Mouse (Mus musculus) limb, embryonic 13.5 days (tissue): ENCODE measurements around the gene Dppa2. TPM values are rescaled to one million over a fixed set of nuclear protein-coding genes. Genes with fewer than 3 reads are reported as not detected.

Experiments
- ATAC-seq: fragments of 200-750 bp; cut with Nextera tagmentation; 2 replicates; pipeline ENCODE4 v1.8.0; 2017; ENCODE audit warnings: low read depth, moderate number of reproducible peaks, moderate TSS enrichment; ENCODE audit not compliant: low FRiP score
- H3K27ac ChIP-seq: fragments of 300-500 bp; sonication (generic); 2 replicates; pipeline ENCODE4 v1.5.1; 2015; ENCODE audit warnings: inconsistent platforms, mild to moderate bottlenecking, moderate library complexity
- H3K27me3 ChIP-seq: fragments of 300-500 bp; sonication (generic); 2 replicates; pipeline ENCODE4 v1.6.1; 2015; ENCODE audit warnings: mild to moderate bottlenecking, inconsistent platforms
- H3K36me3 ChIP-seq: fragments of 300-500 bp; sonication (generic); 2 replicates; pipeline ENCODE4 v1.6.1; 2015; ENCODE audit warnings: inconsistent platforms, mild to moderate bottlenecking, moderate library complexity
- H3K4me1 ChIP-seq: fragments of 300-500 bp; sonication (generic); 2 replicates; pipeline ENCODE4 v1.6.1; 2015; ENCODE audit warnings: inconsistent platforms
- H3K4me2 ChIP-seq: fragments of 300-500 bp; sonication (generic); replicated peaks from 2 replicates; pipeline ENCODE4 v1.6.1; 2015; ENCODE audit warnings: inconsistent platforms, mild to moderate bottlenecking, moderate library complexity
- H3K4me3 ChIP-seq: fragments of 300-500 bp; sonication (generic); 2 replicates; pipeline ENCODE4 v1.5.1; 2015; ENCODE audit warnings: moderate library complexity, mild to moderate bottlenecking, inconsistent platforms
- H3K9ac ChIP-seq: fragments of 300-500 bp; sonication (generic); 2 replicates; pipeline ENCODE4 v1.6.1; 2015; ENCODE audit warnings: mild to moderate bottlenecking, inconsistent platforms
- H3K9me3 ChIP-seq: fragments of 300-500 bp; sonication (generic); 2 replicates; pipeline ENCODE4 v1.6.1; 2016; ENCODE audit warnings: inconsistent platforms
- WGBS: fragments of 180-500 bp; shearing (Covaris S2); methylation state at CpG from one replicate; pipeline ENCODE4 v1.1.7; 2015; 5-methylcytosine and 5-hydroxymethylcytosine counted together
- polyA plus RNA-seq: library from polyadenylated mRNA; unstranded; fragments of >200 nt; fragmentation: Nextera tagmentation; extraction: Ambion mirVana; gene quantifications from 2 replicates; pipeline ENCODE4 v1.2.1, GENCODE M21; 2015

Gene Dppa2
- polyA plus RNA-seq: not detected in 2 replicates

DNA sequence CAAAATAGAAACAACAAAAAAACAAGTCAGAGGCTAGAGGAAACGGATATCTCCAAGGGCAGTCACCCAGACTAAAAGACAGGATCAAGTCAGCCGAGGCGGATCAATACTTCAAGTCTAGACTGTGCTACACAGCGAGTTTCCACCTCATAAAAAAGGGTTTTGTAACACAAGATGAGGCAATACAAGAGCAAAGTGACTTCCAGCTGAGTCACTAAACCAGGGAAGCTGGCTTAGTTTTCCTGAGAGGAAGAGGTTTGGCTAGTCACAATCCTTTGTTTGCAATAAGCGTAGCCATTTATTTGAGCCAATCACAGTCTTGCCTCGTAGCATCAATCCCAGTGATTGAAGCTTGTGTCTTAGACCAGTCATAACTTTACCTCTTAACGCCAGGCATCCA, at the start of gene Dppa2:
Dppa2 (plus strand) TSS at position 400 of the 400 bp plus-strand sequence.
- Histone ChIP-seq H3K4me1 (no peaks in the 10 kb centered on the region), H3K36me3 (no peaks in the 10 kb centered on the region), H3K9ac (no peak within 1 kb of the TSS), H3K9me3 (no peaks in the 10 kb centered on the region), H3K4me3 (no peak within 1 kb of the TSS), H3K27me3 (no peaks in the 10 kb centered on the region), H3K27ac (no peak within 1 kb of the TSS), H3K4me2 (no peak within 1 kb of the TSS)
- 77% methylated on average over 7 of the region's 7 CpGs for WGBS
- no peak for ATAC-seq

DNA sequence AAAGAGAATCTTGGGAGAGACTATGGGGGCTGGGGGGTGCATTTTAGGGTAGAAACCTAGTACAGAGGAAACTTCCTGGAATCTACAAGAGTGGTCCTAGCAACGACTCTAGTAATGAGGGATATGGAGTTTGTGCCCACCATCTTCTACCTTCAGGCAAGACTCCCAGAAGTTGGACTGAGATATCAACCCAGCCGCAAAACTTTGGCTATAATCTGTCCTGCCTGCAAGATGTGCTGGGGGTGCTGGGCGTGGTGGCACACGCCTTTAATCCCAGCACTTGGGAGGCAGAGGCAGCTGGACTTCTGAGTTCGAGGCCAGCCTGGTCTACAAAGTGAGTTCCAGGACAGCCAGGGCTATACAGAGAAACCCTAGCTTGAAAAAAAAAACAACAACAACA, 49.1 kb upstream of the Dppa2 start:
- H3K27me3 ChIP-seq: no peaks in the 10 kb centered on the region
- 93% methylated on average over 5 of the region's 5 CpGs for WGBS
- no peak overlapping the region for H3K27ac ChIP-seq
- no peak overlapping the region for H3K4me3 ChIP-seq
- ATAC-seq: no peak
- H3K9ac ChIP-seq: no peak overlapping the region
- 0 out of 2 replicates have a peak, but pooled peaks cover 4% of the 10 kb centered on the region for H3K9me3 ChIP-seq
- no peaks in the 10 kb centered on the region for H3K4me1 ChIP-seq
- H3K4me2 ChIP-seq: no peak overlapping the region
- H3K36me3 ChIP-seq: no peaks in the 10 kb centered on the region

DNA sequence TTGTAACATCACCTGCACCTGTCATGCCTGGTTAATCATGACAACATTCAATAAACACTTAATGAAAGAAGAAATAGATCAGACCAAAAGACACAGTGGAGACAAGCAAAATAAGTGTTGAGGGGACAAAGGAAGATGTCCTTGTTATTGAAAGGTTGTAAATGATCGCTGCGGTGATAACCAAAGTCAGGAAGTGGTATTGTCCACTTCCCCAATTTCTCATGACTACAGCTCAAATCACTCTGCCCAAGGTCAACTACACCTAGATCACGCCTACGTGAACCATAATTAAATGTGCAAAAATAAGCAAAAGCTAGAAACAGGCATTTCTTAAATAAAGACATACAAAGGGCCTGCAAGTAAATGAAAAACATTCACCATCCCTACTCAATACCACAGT, 44.2 kb upstream of the Dppa2 start:
- H3K36me3 ChIP-seq: no peaks in the 10 kb centered on the region
- no peak overlapping the region for H3K4me2 ChIP-seq
- H3K9me3 ChIP-seq: 0 out of 2 replicates have a peak, but pooled peaks cover 4% of the 10 kb centered on the region
- H3K4me3 ChIP-seq: no peak overlapping the region
- ATAC-seq: no peak
- H3K27me3 ChIP-seq: no peaks in the 10 kb centered on the region
- 94% methylated on average over 4 of the region's 4 CpGs for WGBS
- H3K4me1 ChIP-seq: no peaks in the 10 kb centered on the region
- H3K27ac ChIP-seq: no peak overlapping the region
- no peak overlapping the region for H3K9ac ChIP-seq

DNA sequence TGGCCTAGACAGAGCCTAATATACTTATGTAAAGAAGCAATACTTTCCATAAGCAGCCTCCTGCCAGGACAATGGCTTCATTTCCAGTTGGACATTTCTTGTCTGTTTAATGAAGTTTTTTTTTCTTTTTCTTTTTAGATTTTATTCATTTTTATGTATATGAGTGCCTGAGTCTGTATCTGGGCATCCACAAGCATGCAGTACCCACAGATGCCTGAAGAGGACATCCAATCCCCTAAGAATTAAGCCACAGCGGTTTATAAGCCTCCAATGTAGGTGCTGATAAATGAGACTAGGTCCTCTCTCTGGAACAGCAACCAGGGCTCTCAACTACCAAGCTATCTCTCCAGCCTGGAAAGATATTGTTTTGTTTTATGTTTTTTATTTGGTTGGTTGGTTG, 40.8 kb upstream of the Dppa2 start:
- 85% methylated on average over 1 of the region's 1 CpGs for WGBS
- ATAC-seq: no peak
- Histone ChIP-seq H3K9ac (no peak overlapping the region), H3K27ac (no peak overlapping the region), H3K4me1 (no peaks in the 10 kb centered on the region), H3K4me2 (no peak overlapping the region), H3K9me3 (no peaks in the 10 kb centered on the region), H3K36me3 (no peaks in the 10 kb centered on the region), H3K27me3 (no peaks in the 10 kb centered on the region), H3K4me3 (no peak overlapping the region)

DNA sequence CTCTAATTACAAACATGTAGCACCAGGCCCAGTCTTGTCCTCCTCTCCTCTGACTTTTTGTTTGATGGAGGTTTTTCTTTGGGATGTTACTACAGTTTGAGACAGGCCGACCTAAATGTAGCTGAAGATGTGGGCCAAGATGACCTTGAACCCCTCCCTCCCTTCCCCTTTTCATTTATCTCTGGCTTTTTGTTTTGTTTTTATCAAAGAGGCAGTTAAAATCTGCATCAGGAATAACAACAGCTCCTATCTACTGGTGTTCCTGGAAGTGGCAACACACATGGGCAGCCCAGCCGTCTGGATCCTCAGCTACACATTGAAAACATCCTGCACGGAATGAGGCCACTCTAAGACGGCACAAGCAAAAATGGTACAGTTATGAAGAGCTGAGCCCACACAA, 37.9 kb upstream of the Dppa2 start:
- no peak for ATAC-seq
- Histone ChIP-seq H3K27me3 (no peaks in the 10 kb centered on the region), H3K9me3 (no peaks in the 10 kb centered on the region), H3K36me3 (no peaks in the 10 kb centered on the region), H3K9ac (no peak overlapping the region), H3K4me1 (no peaks in the 10 kb centered on the region), H3K27ac (no peak overlapping the region), H3K4me2 (no peak overlapping the region), H3K4me3 (no peak overlapping the region)
- 84% methylated on average over 4 of the region's 4 CpGs for WGBS

DNA sequence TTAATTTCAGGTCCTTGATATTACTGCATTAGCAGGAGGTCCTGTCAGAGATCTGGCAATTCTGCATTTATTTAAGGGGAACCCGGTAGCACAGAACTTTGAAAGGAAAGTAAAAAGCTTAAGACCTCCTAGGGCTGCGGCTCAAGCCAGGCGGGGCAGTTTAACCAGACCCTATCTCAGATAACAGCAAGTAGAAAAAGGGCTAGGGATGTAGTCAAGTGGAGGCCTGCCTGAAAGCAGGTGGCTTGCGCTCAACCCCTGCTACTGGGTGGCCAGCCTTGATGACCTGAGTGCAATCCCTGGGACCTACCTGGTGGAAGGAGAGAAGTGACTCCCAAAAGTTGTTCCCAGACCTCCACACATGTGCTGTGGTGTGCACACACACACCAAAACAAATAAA, 26.8 kb upstream of the Dppa2 start:
- H3K4me2 ChIP-seq: no peak overlapping the region
- no peaks in the 10 kb centered on the region for H3K36me3 ChIP-seq
- WGBS: 69% methylated on average over 4 of the region's 4 CpGs
- H3K27me3 ChIP-seq: no peaks in the 10 kb centered on the region
- no peak overlapping the region for H3K27ac ChIP-seq
- ATAC-seq: no peak
- H3K9me3 ChIP-seq: 0 out of 2 replicates have a peak, but pooled peaks cover 3% of the 10 kb centered on the region
- H3K4me1 ChIP-seq: no peaks in the 10 kb centered on the region
- H3K4me3 ChIP-seq: no peak overlapping the region
- H3K9ac ChIP-seq: no peak overlapping the region

DNA sequence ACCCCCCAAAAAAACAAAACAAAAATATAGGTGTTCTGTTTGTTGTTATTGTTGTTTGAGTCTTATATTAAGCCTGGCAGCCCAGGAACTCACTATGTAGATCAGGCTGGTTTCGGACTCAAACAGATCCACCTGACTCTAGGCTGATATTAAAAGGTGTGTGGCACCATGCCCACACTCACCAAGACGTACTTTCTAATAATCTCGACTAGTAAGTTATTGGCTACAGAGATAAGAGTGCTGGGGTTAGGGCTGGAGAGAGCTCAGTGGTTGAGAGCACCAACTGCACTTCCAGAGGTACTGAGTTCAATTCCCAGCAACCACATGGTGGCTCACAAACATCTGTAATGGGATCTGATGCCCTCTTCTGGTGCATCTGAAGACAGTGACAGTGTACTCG, 22.8 kb upstream of the Dppa2 start:
- WGBS: 87% methylated on average over 4 of the region's 4 CpGs
- Histone ChIP-seq H3K4me1 (no peaks in the 10 kb centered on the region), H3K27ac (no peak overlapping the region), H3K9ac (no peak overlapping the region), H3K4me2 (no peak overlapping the region), H3K27me3 (no peaks in the 10 kb centered on the region), H3K9me3 (no peaks in the 10 kb centered on the region), H3K4me3 (no peak overlapping the region), H3K36me3 (no peaks in the 10 kb centered on the region)
- no peak for ATAC-seq

DNA sequence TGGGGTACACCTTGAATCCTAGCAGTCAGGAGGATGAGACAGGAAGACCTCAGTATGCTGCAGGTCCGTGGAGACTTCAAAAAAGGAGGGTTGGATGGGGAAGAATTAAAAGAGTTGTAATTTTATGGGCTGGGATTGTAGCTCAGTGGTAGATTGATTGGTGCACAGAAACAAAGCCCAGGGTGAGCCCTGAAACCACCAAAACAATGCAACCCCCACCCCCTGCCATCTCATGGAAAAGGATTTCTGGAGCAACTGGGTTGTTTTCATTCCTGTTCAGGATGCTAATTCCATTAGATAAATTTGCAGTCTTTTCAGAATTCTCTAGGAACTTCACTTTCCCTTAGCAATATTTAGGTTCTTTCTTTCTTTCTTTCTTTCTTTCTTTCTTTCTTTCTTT, 20.9 kb upstream of the Dppa2 start:
- 46% methylated on average over 1 of the region's 1 CpGs for WGBS
- H3K27me3 ChIP-seq: no peaks in the 10 kb centered on the region
- no peak overlapping the region for H3K4me2 ChIP-seq
- H3K4me3 ChIP-seq: no peak overlapping the region
- ATAC-seq: no peak
- H3K27ac ChIP-seq: no peak overlapping the region
- H3K4me1 ChIP-seq: no peaks in the 10 kb centered on the region
- no peaks in the 10 kb centered on the region for H3K9me3 ChIP-seq
- no peak overlapping the region for H3K9ac ChIP-seq
- no peaks in the 10 kb centered on the region for H3K36me3 ChIP-seq

DNA sequence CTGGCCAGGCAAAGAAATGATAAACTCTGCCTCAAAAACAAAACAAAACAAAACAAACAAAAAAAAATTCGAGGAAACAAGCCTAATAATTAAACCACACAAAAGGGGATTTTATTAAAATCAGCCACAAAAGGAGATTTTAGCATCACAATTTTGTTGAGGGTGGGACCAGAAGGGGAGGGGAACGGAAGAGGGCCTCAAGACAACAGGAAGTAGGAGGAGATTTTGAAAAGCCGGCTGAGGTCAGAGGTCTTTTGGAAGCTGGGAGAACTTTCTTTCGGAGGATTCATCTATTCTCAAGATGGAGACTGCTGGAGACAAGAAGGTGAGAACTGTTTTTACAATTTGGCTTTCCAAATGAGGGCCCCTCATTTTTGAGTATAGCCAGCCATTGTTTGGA, 20.2 kb upstream of the Dppa2 start, which contains the start of gene Dppa4:
Dppa4 (plus strand) TSS at position 217 of the 400 bp plus-strand sequence.
- 80% methylated on average over 4 of the region's 4 CpGs for WGBS
- Histone ChIP-seq H3K9ac (no peak within 1 kb of the TSS), H3K36me3 (no peaks in the 10 kb centered on the region)

DNA sequence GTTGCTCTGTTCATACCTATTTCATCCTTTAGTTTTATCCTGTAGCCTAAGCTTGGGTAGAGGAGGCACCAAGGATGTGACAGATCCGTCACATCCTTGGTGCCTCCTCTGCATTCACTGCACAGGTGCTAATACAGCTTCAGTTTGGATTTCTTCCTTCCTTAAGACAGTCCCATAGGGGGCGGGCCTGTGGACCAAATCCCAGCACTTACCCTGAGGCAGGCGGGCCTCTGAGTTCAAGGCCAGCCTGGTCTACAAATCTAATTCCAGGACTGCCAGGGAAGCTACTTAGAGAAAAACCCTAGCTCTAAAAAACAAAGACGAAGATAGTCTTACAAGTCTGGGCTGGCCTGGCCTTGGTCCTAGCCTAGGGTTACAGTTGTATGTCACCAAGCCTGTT, 18.2 kb upstream of the Dppa2 start:
- no peaks in the 10 kb centered on the region for H3K9me3 ChIP-seq
- no peaks in the 10 kb centered on the region for H3K27me3 ChIP-seq
- 93% methylated on average over 4 of the region's 4 CpGs for WGBS
- H3K4me3 ChIP-seq: no peak overlapping the region
- H3K4me2 ChIP-seq: no peak overlapping the region
- H3K4me1 ChIP-seq: no peaks in the 10 kb centered on the region
- ATAC-seq: no peak
- H3K36me3 ChIP-seq: no peaks in the 10 kb centered on the region
- no peak overlapping the region for H3K27ac ChIP-seq
- H3K9ac ChIP-seq: no peak overlapping the region

More for the DNA sequence above, 20.2 kb upstream of the Dppa2 start, which contains the start of gene Dppa4:
- H3K27ac ChIP-seq: no peak within 1 kb of the TSS
- no peaks in the 10 kb centered on the region for H3K4me1 ChIP-seq
- no peak within 1 kb of the TSS for H3K4me2 ChIP-seq
- H3K4me3 ChIP-seq: no peak within 1 kb of the TSS
- no peaks in the 10 kb centered on the region for H3K9me3 ChIP-seq
- no peaks in the 10 kb centered on the region for H3K27me3 ChIP-seq
- no peak for ATAC-seq

DNA sequence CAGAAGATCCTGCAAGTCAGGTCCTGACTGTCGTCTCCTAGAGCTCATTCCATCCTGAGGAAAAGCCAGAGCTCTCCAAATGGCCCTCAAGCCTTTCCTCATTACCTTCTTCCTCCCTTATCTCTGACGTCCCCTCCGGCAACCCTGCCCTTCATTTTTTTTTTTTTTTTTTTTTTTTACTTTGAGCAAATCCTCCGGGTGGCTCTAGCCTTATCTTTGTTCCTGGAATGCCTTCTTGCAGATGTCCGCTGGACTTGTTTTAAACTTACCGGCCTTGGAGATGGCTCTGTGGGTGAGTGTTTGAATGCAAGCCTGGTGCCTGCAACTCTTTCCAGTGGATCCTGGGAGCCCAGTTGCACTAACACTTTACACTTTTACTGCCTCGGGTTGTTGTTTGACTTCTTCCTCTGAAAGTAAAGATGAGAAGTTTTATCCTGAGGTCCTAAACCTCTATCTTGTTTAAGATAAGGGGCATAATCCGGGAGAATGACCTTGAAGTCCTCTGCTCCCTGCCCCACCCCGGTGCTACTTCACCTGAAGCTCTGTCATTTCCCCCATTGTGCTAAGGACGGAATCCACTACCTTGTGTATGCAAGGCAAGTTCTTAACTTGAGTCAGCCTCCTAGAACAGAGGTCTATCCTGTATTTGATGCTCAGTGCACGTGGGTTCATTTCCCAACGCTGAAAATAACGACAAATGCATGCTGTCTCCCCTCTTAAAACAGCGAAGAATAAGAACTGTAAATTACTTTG, 6.1 kb upstream of the Dppa2 start:
- Histone ChIP-seq H3K27me3 (no peaks in the 10 kb centered on the region), H3K36me3 (no peaks in the 10 kb centered on the region), H3K9me3 (0 out of 2 replicates have a peak, but pooled peaks cover 5% of the 10 kb centered on the region), H3K4me3 (no peak overlapping the region), H3K4me2 (no peak overlapping the region), H3K4me1 (no peaks in the 10 kb centered on the region), H3K27ac (no peak overlapping the region), H3K9ac (no peak overlapping the region)
- 54% methylated on average over 14 of the region's 14 CpGs for WGBS
- ATAC-seq: no peak

DNA sequence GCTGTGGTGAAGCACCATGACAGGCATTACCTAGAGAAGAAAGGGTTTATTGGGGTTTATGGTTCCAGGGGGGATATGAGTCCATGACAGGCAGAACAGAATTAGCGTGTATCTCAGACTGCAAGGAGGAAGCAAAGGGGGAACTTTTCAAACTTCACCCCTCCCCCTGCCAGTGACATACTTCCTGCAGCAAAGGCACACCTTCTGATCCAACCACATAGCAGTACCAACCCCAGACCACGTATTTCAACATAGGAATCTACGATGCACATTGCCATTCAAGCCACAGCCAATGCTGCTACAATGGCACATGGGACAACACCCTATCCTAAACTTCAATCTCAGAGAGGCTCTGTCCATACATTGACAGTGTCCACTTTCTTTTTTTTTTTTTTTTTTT, 3.8 kb upstream of the Dppa2 start:
- H3K4me1 ChIP-seq: no peaks in the 10 kb centered on the region
- H3K9me3 ChIP-seq: no peaks in the 10 kb centered on the region
- no peak overlapping the region for H3K4me3 ChIP-seq
- no peaks in the 10 kb centered on the region for H3K27me3 ChIP-seq
- H3K36me3 ChIP-seq: no peaks in the 10 kb centered on the region
- 79% methylated on average over 3 of the region's 3 CpGs for WGBS
- H3K4me2 ChIP-seq: no peak overlapping the region
- no peak for ATAC-seq
- H3K27ac ChIP-seq: no peak overlapping the region
- no peak overlapping the region for H3K9ac ChIP-seq

DNA sequence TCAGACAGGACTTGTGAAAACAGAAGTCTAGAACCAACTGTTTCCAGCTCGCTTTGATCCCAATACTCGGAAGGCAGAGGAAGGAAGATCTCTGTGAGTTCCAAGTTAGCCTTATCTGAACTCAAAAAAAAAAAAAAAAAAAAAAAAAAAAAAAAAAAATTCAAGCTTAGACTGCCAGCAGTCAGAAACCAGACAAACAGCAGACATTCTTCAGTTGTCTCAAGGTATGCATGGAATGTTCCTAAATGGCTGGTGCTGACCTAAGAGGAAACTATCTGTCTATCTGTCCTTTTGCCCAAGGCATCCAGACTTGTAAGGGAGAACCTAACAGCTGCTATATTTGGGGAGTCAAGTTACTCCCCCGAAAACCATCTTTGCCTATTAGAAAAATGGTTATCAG, 275 bp downstream of the Dppa2 start:
- H3K9me3 ChIP-seq: no peaks in the 10 kb centered on the region
- H3K4me1 ChIP-seq: no peaks in the 10 kb centered on the region
- no peak for ATAC-seq
- no peak overlapping the region for H3K4me3 ChIP-seq
- 77% methylated on average over 3 of the region's 3 CpGs for WGBS
- no peak overlapping the region for H3K4me2 ChIP-seq
- no peak overlapping the region for H3K9ac ChIP-seq
- H3K36me3 ChIP-seq: no peaks in the 10 kb centered on the region
- no peaks in the 10 kb centered on the region for H3K27me3 ChIP-seq
- no peak overlapping the region for H3K27ac ChIP-seq
